Mouse (Mus musculus) olfactory bulb, adult 2 months (tissue): ENCODE measurements at regions not wholly inside any gene's neighbourhood (a gene's known extent, or its start where the extent isn't known, plus 50 kb on each side); places are given as distances from the start of the nearest gene placed in this dataset.

ENCODE experiments used
- CTCF ChIP-seq: fragments of 200-500 bp; IDR thresholded peaks from 2 replicates; pipeline ENCODE4 v1.5.1; 2012; ENCODE audit warnings: low read depth, mild to moderate bottlenecking, low read length, moderate library complexity; ENCODE audit not compliant: insufficient read depth
- POLR2A ChIP-seq: fragments of 200-500 bp; IDR thresholded peaks from 2 replicates; pipeline ENCODE4 v1.6.1; 2012; ENCODE audit warnings: mild to moderate bottlenecking, low read depth, low read length, moderate library complexity; ENCODE audit not compliant: insufficient read depth

GRCm38 (mm10) chr13:84058251-84058650 lies 163.8 kb upstream of the Tmem161b start:
- TF ChIP-seq CTCF (no peak), POLR2A (no peak)
